Mouse (Mus musculus) liver, adult 2 months (tissue): ENCODE measurements around the gene Dusp9. TPM values are rescaled to one million over a fixed set of nuclear protein-coding genes. Genes with fewer than 3 reads are reported as not detected.

ENCODE experiments used
- DNase-seq: peaks from one replicate; pipeline ENCODE4 v3.0.0-alpha.2; 2011; ENCODE audit warnings: low read depth, low spot score; ENCODE audit errors: extremely low read depth
- H3K27ac ChIP-seq: fragments of 200-500 bp; replicated peaks from 2 replicates; pipeline ENCODE4 v1.5.1; 2012; ENCODE audit warnings: low read depth, mild to moderate bottlenecking, control low read depth, inconsistent platforms, low read length; ENCODE audit not compliant: insufficient read depth
- H3K27me3 ChIP-seq: fragments of 200-500 bp; 2 replicates; pipeline ENCODE4 v1.6.1; 2012; ENCODE audit warnings: mild to moderate bottlenecking, moderate library complexity, low read length, inconsistent platforms; ENCODE audit not compliant: control insufficient read depth, insufficient read depth
- H3K36me3 ChIP-seq: fragments of 200-500 bp; 2 replicates; pipeline ENCODE4 v1.6.1; 2012; ENCODE audit warnings: low read length, inconsistent platforms; ENCODE audit not compliant: control insufficient read depth, insufficient read depth
- H3K4me1 ChIP-seq: fragments of 200-500 bp; 2 replicates; pipeline ENCODE4 v1.6.1; 2011; ENCODE audit warnings: low read length; ENCODE audit not compliant: control insufficient read depth, insufficient read depth
- H3K4me3 ChIP-seq: fragments of 200-500 bp; 2 replicates; pipeline ENCODE4 v1.5.1; 2011; ENCODE audit warnings: low read depth, mild to moderate bottlenecking, control low read depth, low read length, moderate library complexity; ENCODE audit not compliant: insufficient read depth
- H3K79me2 ChIP-seq: fragments of 200-500 bp; 2 replicates; pipeline ENCODE4 v1.6.1; 2012; ENCODE audit warnings: inconsistent platforms, mild to moderate bottlenecking, low read length, moderate library complexity; ENCODE audit not compliant: control insufficient read depth, insufficient read depth
- H3K9ac ChIP-seq: fragments of 200-500 bp; 2 replicates; pipeline ENCODE4 v1.6.1; 2012; ENCODE audit warnings: low read depth, mild to moderate bottlenecking, control low read depth, inconsistent platforms, low read length
- CTCF ChIP-seq: fragments of 200-500 bp; IDR thresholded peaks from 2 replicates; pipeline ENCODE4 v1.5.1; 2011; ENCODE audit warnings: low read depth, low read length, control low read depth
- POLR2A ChIP-seq: fragments of 200-500 bp; IDR thresholded peaks from 2 replicates; pipeline ENCODE4 v1.6.1; 2011; ENCODE audit warnings: low read length, control low read depth; ENCODE audit not compliant: insufficient read depth; ENCODE audit errors: extremely low read depth
- WGBS: fragments of 180-500 bp; shearing (Covaris S2); methylation state at CpG from one replicate; pipeline ENCODE4 v1.1.7; 2018; 5-methylcytosine and 5-hydroxymethylcytosine counted together
- polyA plus RNA-seq: library from polyadenylated mRNA; depleted of rRNA; stranded (reverse); fragments of >200 nt; gene quantifications from 2 replicates; pipeline ENCODE4 v1.2.3, GENCODE M21; 2012
- total RNA-seq: library from RNA; depleted of rRNA; stranded (reverse); fragments of >200 nt; gene quantifications from 2 replicates; pipeline ENCODE4 v1.2.3, GENCODE M21; 2014

Dusp9 gene
- total and polyA plus RNA-seq, 2 experiments = not detected

DNA sequence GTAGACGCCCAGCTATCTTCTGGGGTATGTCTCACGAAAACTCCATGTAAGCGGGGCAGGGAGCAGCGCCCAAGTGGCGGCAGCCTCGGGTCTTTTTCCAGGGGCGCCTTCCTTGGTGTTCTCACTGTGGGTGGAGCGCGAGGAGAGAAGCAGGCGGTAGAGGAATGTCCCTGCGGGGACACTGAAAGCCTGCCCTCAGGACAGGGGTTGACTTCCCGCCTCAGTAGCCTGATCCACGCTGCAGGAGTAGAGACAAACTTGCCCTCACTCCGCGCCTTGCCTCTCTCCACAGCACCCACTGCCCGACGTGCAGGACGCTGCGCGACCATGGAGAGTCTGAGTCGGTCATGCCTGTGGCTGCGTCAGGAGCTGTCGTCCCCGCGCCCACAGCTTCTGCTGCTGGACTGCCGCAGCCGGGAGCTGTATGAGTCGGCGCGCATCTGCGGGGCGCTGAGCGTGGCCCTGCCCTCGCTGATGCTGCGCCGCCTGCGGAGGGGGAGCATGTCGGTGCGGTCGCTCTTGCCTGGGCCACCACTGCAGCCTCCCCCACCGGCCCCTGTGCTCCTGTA is 766 bp downstream of the Dusp9 start:
- H3K36me3 ChIP-seq = no peaks in the 10 kb centered on the region
- H3K9ac ChIP-seq = no peak overlapping the region
- H3K79me2 ChIP-seq = no peaks in the 10 kb centered on the region
- H3K4me1 ChIP-seq = peaks cover 3% of the 10 kb centered on the region
- WGBS = 32% methylated on average over 33 of the region's 41 CpGs
- no peak for DNase-seq
- H3K27ac ChIP-seq = no peak overlapping the region
- H3K4me3 ChIP-seq = no peak overlapping the region; the same call in 1 of the 2 replicates
- no peak for TF ChIP-seq POLR2A
- no peak for TF ChIP-seq CTCF
- 0 out of 2 replicates have a peak, but pooled peaks cover 2% of the 10 kb centered on the region for H3K27me3 ChIP-seq

DNA sequence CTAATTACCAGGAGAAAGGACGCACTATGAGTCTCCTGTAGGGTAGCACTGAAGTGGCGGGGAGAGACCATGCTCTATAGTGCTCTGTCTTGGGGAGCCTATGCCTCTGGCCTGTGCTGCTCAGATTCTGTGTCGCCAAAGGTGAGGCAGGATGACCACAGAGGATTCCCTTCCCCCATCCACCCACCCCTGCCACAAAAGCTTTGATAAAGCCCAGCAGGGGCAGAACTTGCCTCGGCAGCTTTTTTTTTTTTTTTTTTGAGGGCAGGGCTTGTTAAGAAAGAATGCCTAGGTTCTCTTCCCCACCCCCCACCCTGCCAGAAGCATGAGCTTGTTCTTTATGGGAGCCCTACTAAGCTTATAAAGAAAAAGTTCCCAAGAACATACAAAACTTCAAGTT is 5.9 kb downstream of the Dusp9 start:
- 0 out of 2 replicates have a peak, but pooled peaks cover under 1% of the 10 kb centered on the region for H3K27me3 ChIP-seq
- H3K4me3 ChIP-seq = no peak overlapping the region
- no peaks in the 10 kb centered on the region for H3K4me1 ChIP-seq
- 65% methylated on average over 4 of the region's 4 CpGs for WGBS
- DNase-seq = no peak
- no peaks in the 10 kb centered on the region for H3K36me3 ChIP-seq
- H3K27ac ChIP-seq = no peak overlapping the region
- H3K9ac ChIP-seq = no peak overlapping the region
- H3K79me2 ChIP-seq = no peaks in the 10 kb centered on the region
- TF ChIP-seq CTCF (no peak), POLR2A (no peak)

DNA sequence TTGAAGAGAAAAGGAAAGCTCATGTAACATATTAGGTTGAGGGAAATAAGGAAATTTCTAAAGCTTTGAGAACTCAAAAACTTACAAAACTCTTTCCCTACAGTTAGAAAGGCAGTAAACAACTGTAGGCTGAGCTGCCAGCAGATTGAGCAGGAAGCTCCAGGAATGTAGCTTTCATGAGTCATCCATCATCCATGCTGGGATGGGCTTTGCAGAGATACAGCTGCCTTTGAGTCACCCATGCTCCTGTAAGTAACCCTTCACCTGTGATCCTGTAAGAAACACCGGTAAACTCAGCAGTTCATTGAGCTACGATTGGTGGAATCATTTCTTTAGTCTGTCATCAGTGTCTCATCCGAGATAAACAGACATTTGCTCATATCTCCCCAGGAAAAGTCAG is 11.7 kb downstream of the Dusp9 start:
- H3K36me3 ChIP-seq = no peaks in the 10 kb centered on the region
- DNase-seq = no peak
- no peak overlapping the region for H3K27ac ChIP-seq
- no peaks in the 10 kb centered on the region for H3K27me3 ChIP-seq
- TF ChIP-seq POLR2A (no peak), CTCF (no peak)
- no peak overlapping the region for H3K4me3 ChIP-seq
- H3K4me1 ChIP-seq = no peaks in the 10 kb centered on the region
- H3K79me2 ChIP-seq = no peaks in the 10 kb centered on the region
- H3K9ac ChIP-seq = no peak overlapping the region
- 79% methylated on average over 3 of the region's 3 CpGs for WGBS

DNA sequence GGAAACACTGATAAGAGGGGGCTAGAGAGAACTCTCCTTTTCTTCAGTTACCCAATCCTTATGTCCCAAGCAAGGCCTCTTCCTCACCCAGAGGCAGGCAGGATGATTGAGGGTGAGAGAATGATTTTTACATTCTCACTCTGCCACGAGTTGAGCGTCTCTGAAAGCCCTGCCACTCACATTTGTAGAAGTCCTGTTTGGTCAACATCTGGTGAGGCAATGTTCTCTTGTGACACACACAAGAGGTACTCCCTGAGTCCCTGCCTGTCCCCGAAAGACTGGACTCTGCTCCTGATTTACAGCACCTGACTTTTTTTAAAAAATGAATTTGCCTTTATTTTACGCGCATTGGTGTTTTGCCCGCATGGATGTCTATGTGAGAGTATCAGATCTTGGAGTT is 14.2 kb downstream of the Dusp9 start:
- no peaks in the 10 kb centered on the region for H3K36me3 ChIP-seq
- TF ChIP-seq POLR2A = no peak
- TF ChIP-seq CTCF = no peak
- no peaks in the 10 kb centered on the region for H3K4me1 ChIP-seq
- H3K27ac ChIP-seq = no peak overlapping the region
- H3K4me3 ChIP-seq = no peak overlapping the region
- H3K27me3 ChIP-seq = no peaks in the 10 kb centered on the region
- DNase-seq = no peak
- 52% methylated on average over 6 of the region's 6 CpGs for WGBS
- no peaks in the 10 kb centered on the region for H3K79me2 ChIP-seq
- no peak overlapping the region for H3K9ac ChIP-seq

DNA sequence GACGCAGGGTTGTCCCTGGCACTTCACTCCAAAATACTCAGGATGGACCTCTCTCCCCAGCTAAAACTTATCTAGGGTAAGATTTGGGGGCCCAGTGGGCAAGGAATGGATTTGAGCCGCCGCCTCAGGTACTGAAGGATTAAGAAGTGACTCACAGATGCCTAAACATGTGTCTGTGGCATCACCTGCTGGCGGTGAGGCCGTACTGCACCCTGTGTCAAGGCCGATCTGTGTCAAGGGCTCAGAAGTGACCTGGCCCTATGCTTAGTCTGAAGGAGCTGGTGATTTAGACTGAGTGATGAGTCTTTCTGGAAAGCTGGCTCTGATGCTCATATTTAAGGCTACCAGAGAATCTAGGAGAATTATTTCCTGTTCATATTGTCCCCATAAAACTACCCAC is 15.0 kb downstream of the Dusp9 start:
- TF ChIP-seq POLR2A (no peak), CTCF (peak; percentile 96)
- 11% methylated on average over 6 of the region's 6 CpGs for WGBS
- Histone ChIP-seq H3K27me3 (no peaks in the 10 kb centered on the region), H3K9ac (no peak overlapping the region), H3K4me3 (no peak overlapping the region), H3K36me3 (no peaks in the 10 kb centered on the region), H3K4me1 (no peaks in the 10 kb centered on the region), H3K79me2 (no peaks in the 10 kb centered on the region), H3K27ac (no peak overlapping the region)
- DNase-seq = peak; percentile 54

DNA sequence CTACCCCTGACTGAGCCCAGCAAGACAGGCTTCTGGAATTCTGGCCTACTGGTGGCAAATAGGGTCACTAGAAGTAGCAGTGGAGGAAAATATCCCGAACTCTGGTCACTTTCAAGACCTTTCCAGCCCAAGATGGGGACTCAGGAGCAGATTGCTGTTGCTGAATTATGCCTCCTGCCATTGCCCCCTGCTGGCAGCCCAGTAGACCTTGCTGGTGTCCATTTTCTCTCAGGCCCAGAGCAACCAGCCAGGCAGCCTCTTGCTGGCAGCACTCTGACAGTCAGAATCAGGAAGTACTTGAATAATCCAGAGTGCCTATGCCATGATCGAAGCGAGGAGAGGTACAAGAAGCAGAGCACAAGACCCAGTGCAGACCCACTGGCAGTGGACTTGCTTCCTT is 16.3 kb downstream of the Dusp9 start:
- H3K79me2 ChIP-seq = no peaks in the 10 kb centered on the region
- peak; percentile 71 for TF ChIP-seq CTCF
- TF ChIP-seq POLR2A = no peak
- H3K9ac ChIP-seq = no peak overlapping the region
- H3K36me3 ChIP-seq = no peaks in the 10 kb centered on the region
- DNase-seq = peak; percentile 19
- H3K27ac ChIP-seq = no peak overlapping the region
- 60% methylated on average over 3 of the region's 3 CpGs for WGBS
- H3K4me3 ChIP-seq = no peak overlapping the region
- peaks cover 2% of the 10 kb centered on the region; the same call in 1 of the 2 replicates for H3K4me1 ChIP-seq
- H3K27me3 ChIP-seq = 0 out of 2 replicates have a peak, but pooled peaks cover 2% of the 10 kb centered on the region
